Mouse (Mus musculus) heart, adult 2 months (tissue): ENCODE results near the gene Scamp1. TPM values are rescaled to one million over a fixed set of nuclear protein-coding genes. Genes with fewer than 3 reads are reported as not detected.

ENCODE experiments used
- DNase-seq, 2 experiments: peaks; one replicate each; pipeline ENCODE4 v3.0.0; 2021
- H3K27ac ChIP-seq: fragments of 200-600 bp; 2 replicates; pipeline ENCODE4 v1.8.1; 2022
- H3K27me3 ChIP-seq: fragments of 200-500 bp; 2 replicates; pipeline ENCODE4 v1.6.1; 2012; ENCODE audit warnings: mild to moderate bottlenecking, low read length, inconsistent platforms, mixed read lengths; ENCODE audit not compliant: control insufficient read depth, insufficient read depth
- H3K36me3 ChIP-seq: fragments of 200-500 bp; 2 replicates; pipeline ENCODE4 v1.6.1; 2012; ENCODE audit warnings: low read length, inconsistent platforms; ENCODE audit not compliant: control insufficient read depth, insufficient read depth
- H3K4me1 ChIP-seq: fragments of 200-500 bp; 2 replicates; pipeline ENCODE4 v1.6.1; 2011; ENCODE audit warnings: low read length; ENCODE audit not compliant: control insufficient read depth, insufficient read depth
- H3K4me3 ChIP-seq: fragments of 200-600 bp; 2 replicates; pipeline ENCODE4 v1.8.1; 2022
- H3K79me2 ChIP-seq: fragments of 200-500 bp; replicated peaks from 2 replicates; pipeline ENCODE4 v1.6.1; 2012; ENCODE audit warnings: mild to moderate bottlenecking, inconsistent platforms, low read length, moderate library complexity, mixed read lengths; ENCODE audit not compliant: control insufficient read depth, insufficient read depth
- H3K9ac ChIP-seq: fragments of 200-500 bp; 2 replicates; pipeline ENCODE4 v1.6.1; 2012; ENCODE audit warnings: low read depth, mild to moderate bottlenecking, control low read depth, inconsistent platforms, low read length, mixed read lengths
- CTCF ChIP-seq: fragments of 200-600 bp; IDR thresholded peaks from 2 replicates; pipeline ENCODE4 v1.8.1; 2022; ENCODE audit warnings: antibody characterized with exemption, mild to moderate bottlenecking, moderate library complexity
- EP300 ChIP-seq: fragments of 200-500 bp; IDR thresholded peaks from 2 replicates; pipeline ENCODE4 v1.6.1; 2011; ENCODE audit warnings: low read depth, low read length, control low read depth; ENCODE audit not compliant: insufficient read depth
- POLR2A ChIP-seq: fragments of 200-500 bp; IDR thresholded peaks from 2 replicates; pipeline ENCODE4 v1.6.1; 2011; ENCODE audit warnings: mild to moderate bottlenecking, low read depth, low read length, control low read depth; ENCODE audit not compliant: insufficient read depth
- WGBS: fragments of 180-500 bp; shearing (Covaris S2); methylation state at CpG from one replicate; pipeline ENCODE4 v1.1.7; 2018; 5-methylcytosine and 5-hydroxymethylcytosine counted together
- intact Hi-C: fragments of 180-260 bp; cut with DNase I; formaldehyde crosslinking; loops from one replicate; pipeline ENCODE4 v1.15.1; 2025
- polyA plus RNA-seq: library from polyadenylated mRNA; depleted of rRNA; stranded (reverse); fragments of >200 nt; gene quantifications from 2 replicates; pipeline ENCODE4 v1.2.3, GENCODE M21; 2012
- total RNA-seq, 2 experiments: library from RNA; stranded (reverse); gene quantifications; 2 replicates each; pipeline ENCODE4 v1.2.3; 2021

The Scamp1 gene
- total and polyA plus RNA-seq, 3 experiments, result 12.5 to 33.3 (median 32.3) TPM

DNA sequence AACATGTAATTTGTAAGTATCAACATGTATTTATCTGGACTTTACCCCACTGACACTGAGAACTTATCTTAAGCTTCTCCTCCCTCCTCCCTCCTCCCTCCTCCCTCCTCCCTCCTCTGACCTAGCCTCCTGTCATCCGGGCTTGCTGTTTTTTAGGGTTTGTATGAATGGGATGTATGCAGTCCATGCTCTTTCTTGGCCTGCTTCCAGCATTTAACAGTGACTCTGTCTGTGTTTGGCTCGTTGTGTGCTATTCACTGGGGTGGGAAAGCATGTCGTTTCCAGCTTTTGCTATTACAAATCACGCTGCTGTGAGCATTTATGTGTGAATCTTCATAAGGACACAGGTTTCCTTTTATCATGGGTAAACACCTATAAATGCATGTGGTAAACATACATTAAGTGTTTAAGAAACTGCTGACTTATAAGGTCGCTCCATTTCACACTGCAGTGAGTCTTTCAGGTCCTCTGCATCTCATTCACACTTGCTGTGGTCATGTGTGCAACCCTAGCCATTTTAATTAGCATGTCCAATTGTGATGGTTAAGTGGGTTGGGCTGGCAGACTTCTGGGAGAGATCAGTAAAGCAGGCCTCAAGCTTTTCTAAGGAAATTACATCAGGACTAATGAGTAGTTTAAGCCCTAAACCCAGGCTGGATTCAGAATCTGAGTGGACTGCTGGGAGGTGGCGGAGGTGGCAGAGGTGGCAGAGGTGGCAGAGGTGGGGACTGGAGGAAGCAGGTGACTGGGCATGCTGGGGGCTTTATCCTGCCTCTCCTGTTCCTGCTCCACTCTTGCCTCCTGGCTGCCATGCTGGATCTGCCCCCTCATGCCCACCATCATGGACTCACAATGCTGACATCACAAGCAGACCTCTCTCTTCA is 74.2 kb downstream of the Scamp1 start:
- no peaks in the 10 kb centered on the region for H3K36me3 ChIP-seq
- H3K27ac ChIP-seq, result no peak overlapping the region
- WGBS, result 59% methylated on average over 6 of the region's 6 CpGs
- H3K4me1 ChIP-seq, result no peaks in the 10 kb centered on the region
- H3K9ac ChIP-seq, result no peak overlapping the region
- intact Hi-C loops, result no loop called here
- TF ChIP-seq POLR2A, result no peak
- TF ChIP-seq CTCF, result no peak
- TF ChIP-seq EP300, result no peak
- no peak overlapping the region for H3K4me3 ChIP-seq
- DNase-seq, result no peak
- no peaks in the 10 kb centered on the region; the same call in 1 of the 2 replicates for H3K79me2 ChIP-seq
- no peaks in the 10 kb centered on the region for H3K27me3 ChIP-seq

DNA sequence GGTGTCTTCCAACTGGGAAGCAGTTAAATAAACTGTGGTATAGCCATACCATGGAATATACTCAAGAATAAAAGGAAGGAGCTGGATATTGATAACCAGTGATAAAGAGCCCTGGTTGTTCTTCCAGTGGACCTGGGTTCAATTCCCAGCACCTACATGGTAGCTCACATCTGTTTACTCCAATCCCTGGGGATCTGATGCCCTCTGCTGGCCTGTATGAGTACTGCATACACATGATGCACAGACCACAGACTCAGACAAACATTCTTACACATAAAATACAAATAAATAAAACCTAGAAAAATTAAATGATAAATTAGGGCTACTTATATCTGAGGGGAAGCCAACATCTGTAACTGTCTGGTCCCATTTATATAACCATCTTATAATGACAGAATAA is 76.8 kb downstream of the Scamp1 start:
- H3K27ac ChIP-seq, result no peak overlapping the region
- DNase-seq, result no peak
- H3K9ac ChIP-seq, result no peak overlapping the region
- H3K27me3 ChIP-seq, result no peaks in the 10 kb centered on the region
- intact Hi-C loops, result loop anchor here (10.0 kb wide), 1 partner anchor 144 kb away; no protein-coding TSS in a partner anchor
- no peak overlapping the region for H3K4me3 ChIP-seq
- H3K4me1 ChIP-seq, result no peaks in the 10 kb centered on the region
- no peaks in the 10 kb centered on the region for H3K36me3 ChIP-seq
- H3K79me2 ChIP-seq, result no peaks in the 10 kb centered on the region
- TF ChIP-seq CTCF (peak; percentile 63), POLR2A (no peak)

DNA sequence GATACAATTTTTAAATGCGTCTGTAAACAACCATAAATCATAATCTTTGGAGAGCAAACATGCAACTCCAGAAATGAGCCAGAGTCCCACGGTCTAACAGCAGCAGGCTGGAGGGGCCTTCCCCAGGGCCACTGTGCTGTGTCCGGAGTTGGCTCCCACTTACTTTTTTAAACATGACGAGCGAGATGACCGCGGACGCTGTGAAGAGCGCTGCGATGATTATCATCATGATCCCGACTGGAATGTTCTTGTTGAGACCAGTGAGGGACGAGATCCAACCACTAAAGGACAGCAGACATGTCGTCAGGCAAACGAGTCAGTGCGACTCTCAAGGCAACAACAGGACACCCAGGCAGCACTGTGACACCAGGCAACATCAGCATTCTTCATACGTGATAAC is 77.7 kb downstream of the Scamp1 start:
- 88% methylated on average over 16 of the region's 16 CpGs for WGBS
- H3K36me3 ChIP-seq, result no peaks in the 10 kb centered on the region

DNA sequence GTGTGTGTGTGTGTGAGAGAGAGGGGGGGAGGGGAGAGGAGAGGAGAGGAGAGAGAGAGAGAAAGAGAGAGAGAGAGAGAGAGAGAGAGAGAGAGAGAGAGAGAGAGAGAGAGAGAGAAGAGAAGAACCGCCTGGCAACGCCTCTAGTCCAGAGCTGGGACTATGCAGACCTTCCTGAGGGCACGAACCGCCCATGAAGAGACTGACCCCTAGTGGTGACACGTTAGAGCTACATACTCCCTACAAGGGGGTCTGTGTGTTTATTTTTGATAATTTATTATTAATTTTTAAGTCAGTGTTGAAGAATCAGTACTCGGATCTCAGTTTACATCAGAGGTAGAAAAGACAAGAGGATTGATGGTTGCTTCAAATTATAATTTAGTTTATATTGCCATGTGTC is 80.4 kb downstream of the Scamp1 start:
- Histone ChIP-seq H3K4me3 (no peak overlapping the region), H3K9ac (no peak overlapping the region), H3K4me1 (no peaks in the 10 kb centered on the region), H3K36me3 (no peaks in the 10 kb centered on the region), H3K27me3 (no peaks in the 10 kb centered on the region), H3K27ac (no peak overlapping the region), H3K79me2 (no peaks in the 10 kb centered on the region)
- intact Hi-C loops, result loop anchor here (1.0 to 10.0 kb wide), 3 partner anchors 60 to 350 kb away; no protein-coding TSS in a partner anchor
- DNase-seq, result peak in 1 of 2 experiments; percentile 35
- 7% methylated on average over 6 of the region's 6 CpGs for WGBS
- TF ChIP-seq EP300 (peak; percentile 52; the same call in 1 of the 2 replicates), POLR2A (no peak), CTCF (peak; percentile 82)

More for the DNA sequence above, 77.7 kb downstream of the Scamp1 start:
- Histone ChIP-seq H3K4me3 (no peak overlapping the region), H3K27ac (no peak overlapping the region), H3K9ac (no peak overlapping the region), H3K4me1 (no peaks in the 10 kb centered on the region), H3K27me3 (no peaks in the 10 kb centered on the region), H3K79me2 (no peaks in the 10 kb centered on the region)
- intact Hi-C loops, result loop anchor here (10.0 kb wide), 1 partner anchor 143 kb away; no protein-coding TSS in a partner anchor
- DNase-seq, result no peak
- TF ChIP-seq POLR2A (no peak), EP300 (no peak), CTCF (no peak)

DNA sequence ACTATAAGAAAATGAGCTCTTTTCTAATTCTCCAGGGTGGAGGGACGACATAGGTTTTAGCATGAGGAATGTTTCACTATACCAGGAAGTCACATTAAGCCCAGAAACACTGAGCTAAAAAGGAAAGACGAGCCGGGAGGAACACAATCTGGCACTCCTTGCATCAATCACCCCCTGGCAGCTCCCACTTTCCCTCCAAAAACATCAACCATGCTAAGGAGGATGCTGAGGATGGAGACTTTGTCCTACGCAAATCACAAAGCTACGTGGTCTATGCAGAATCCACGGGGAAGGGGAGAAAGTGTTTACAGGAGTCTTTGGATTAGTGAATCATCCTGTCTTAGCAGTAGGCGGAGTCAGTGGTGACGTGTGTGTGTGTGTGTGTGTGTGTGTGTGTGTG is 85.8 kb downstream of the Scamp1 start:
- Histone ChIP-seq H3K27ac (no peak overlapping the region), H3K79me2 (no peaks in the 10 kb centered on the region), H3K36me3 (no peaks in the 10 kb centered on the region), H3K9ac (no peak overlapping the region), H3K4me3 (no peak overlapping the region), H3K27me3 (no peaks in the 10 kb centered on the region), H3K4me1 (no peaks in the 10 kb centered on the region)
- intact Hi-C loops, result loop anchor here (10.0 kb wide), 1 partner anchor 135 kb away; no protein-coding TSS in a partner anchor
- no peak for DNase-seq
- TF ChIP-seq EP300 (no peak), POLR2A (no peak), CTCF (no peak)
- WGBS, result 63% methylated on average over 8 of the region's 8 CpGs

DNA sequence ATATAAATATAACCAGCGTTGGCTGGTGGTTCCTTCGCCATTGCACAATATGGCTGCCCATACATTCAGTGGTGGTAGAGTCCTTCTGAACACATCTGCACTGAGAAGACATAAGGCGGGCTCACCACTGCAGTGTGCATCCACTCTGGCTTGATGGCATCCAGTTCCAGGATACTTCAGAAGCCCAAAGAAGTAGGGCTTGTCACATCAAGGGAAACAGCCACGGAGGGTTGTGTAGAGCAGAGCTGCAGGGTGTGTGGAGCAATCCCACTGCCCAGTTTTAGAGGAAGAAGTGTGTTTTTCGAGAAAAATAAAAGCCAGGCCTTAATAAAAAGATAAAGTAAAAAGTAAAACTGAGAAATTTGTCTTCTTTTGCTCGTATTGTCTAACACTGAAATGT is 87.0 kb downstream of the Scamp1 start:
- Histone ChIP-seq H3K27ac (no peak overlapping the region), H3K36me3 (no peaks in the 10 kb centered on the region), H3K79me2 (no peaks in the 10 kb centered on the region), H3K9ac (no peak overlapping the region), H3K27me3 (no peaks in the 10 kb centered on the region), H3K4me3 (no peak overlapping the region), H3K4me1 (no peaks in the 10 kb centered on the region)
- intact Hi-C loops, result no loop called here
- no peak for DNase-seq
- WGBS, result 85% methylated on average over 6 of the region's 6 CpGs
- TF ChIP-seq EP300 (no peak), CTCF (no peak), POLR2A (no peak)
